Mouse (Mus musculus) heart, postnatal 0 days (tissue): ENCODE data around the gene Znrf3.

ENCODE experiments used
- CTCF ChIP-seq: IDR thresholded peaks from 2 replicates; pipeline ENCODE4 v1.5.1; 2016; ENCODE audit warnings: antibody characterized with exemption, control low read depth, low read depth
- EP300 ChIP-seq: IDR thresholded peaks from 2 replicates; pipeline ENCODE4 v1.6.1; 2016; ENCODE audit warnings: antibody characterized with exemption, low read depth

DNA sequence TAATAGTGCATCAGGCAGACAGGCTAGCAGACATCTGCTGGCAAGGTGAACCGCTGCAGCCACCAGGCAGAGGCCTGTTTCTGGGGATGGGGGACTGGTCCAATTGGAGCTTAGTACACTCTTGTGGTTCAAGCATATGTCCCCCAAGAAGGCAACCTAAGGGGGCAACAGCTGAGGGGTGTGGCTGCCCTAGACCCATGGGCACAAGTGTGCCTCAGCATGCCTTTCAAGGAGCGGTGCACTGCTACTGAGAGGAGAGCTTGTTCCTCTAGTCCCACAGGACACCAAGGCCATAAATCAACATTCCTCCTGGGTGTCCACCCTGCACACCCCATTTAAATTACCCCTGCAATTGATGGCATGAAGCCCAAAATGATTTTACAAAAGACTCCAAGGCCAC lies 166.2 kb downstream of the Znrf3 start:
- TF ChIP-seq CTCF (no peak), EP300 (no peak)
